Mouse (Mus musculus) heart, adult 8-10 months (tissue): ENCODE results near the gene Thegl. TPM values are rescaled to one million over a fixed set of nuclear protein-coding genes. Genes with fewer than 3 reads are reported as not detected.

ENCODE experiments used
- DNase-seq: peaks from one replicate; pipeline ENCODE4 v3.0.0; 2022; ENCODE audit warnings: low spot score
- total RNA-seq, 4 experiments: library from RNA; stranded (reverse); gene quantifications; 2 replicates each; pipeline ENCODE4 v1.2.4; 2022

The Thegl gene
- total RNA-seq, 4 experiments from 2014 or later = not detected

- DNase-seq = no peak
Observed at GRCm38 (mm10) chr5:77044362-77044761, 28.5 kb downstream of the Thegl start.

GRCm38 (mm10) chr5:77052616-77053015, 36.8 kb downstream of the Thegl start:
- DNase-seq = no peak

- no peak for DNase-seq
Observed at GRCm38 (mm10) chr5:77056881-77057440, 41.1 kb downstream of the Thegl start.

GRCm38 (mm10) chr5:77060363-77060762, 44.5 kb downstream of the Thegl start:
- no peak for DNase-seq

- peak; percentile 46 for DNase-seq
Observed at GRCm38 (mm10) chr5:77061372-77062038, 45.7 kb downstream of the Thegl start.

- no peak for DNase-seq
Observed at GRCm38 (mm10) chr5:77067321-77067720, 51.5 kb downstream of the Thegl start.

- DNase-seq = no peak
Observed at GRCm38 (mm10) chr5:77070987-77071386, 55.2 kb downstream of the Thegl start.

- DNase-seq = no peak
Observed at GRCm38 (mm10) chr5:77071626-77072025, 55.8 kb downstream of the Thegl start.

- DNase-seq = no peak
Observed at GRCm38 (mm10) chr5:77073794-77074193, 58.0 kb downstream of the Thegl start.

GRCm38 (mm10) chr5:77074914-77075313, 59.1 kb downstream of the Thegl start:
- peak; percentile 71 for DNase-seq

- DNase-seq = no peak
Observed at GRCm38 (mm10) chr5:77075951-77076350, 60.1 kb downstream of the Thegl start.

GRCm38 (mm10) chr5:77080761-77081160, 64.9 kb downstream of the Thegl start:
- peak; percentile 46 for DNase-seq

GRCm38 (mm10) chr5:77082735-77083134, 66.9 kb downstream of the Thegl start:
- DNase-seq = no peak

GRCm38 (mm10) chr5:77084418-77084817, 68.6 kb downstream of the Thegl start:
- DNase-seq = no peak

GRCm38 (mm10) chr5:77085753-77086450, 70.1 kb downstream of the Thegl start:
- DNase-seq = no peak

- no peak for DNase-seq
Observed at GRCm38 (mm10) chr5:77086541-77086940, 70.7 kb downstream of the Thegl start.

GRCm38 (mm10) chr5:77087122-77087521, 71.3 kb downstream of the Thegl start:
- DNase-seq = no peak

GRCm38 (mm10) chr5:77089294-77089693, 73.5 kb downstream of the Thegl start:
- DNase-seq = no peak

- no peak for DNase-seq
Observed at GRCm38 (mm10) chr5:77089901-77090300, 74.1 kb downstream of the Thegl start.

- peak; percentile 49 for DNase-seq
Observed at GRCm38 (mm10) chr5:77090521-77091096, 74.8 kb downstream of the Thegl start.

- DNase-seq = no peak
Observed at GRCm38 (mm10) chr5:77091923-77092322, 76.1 kb downstream of the Thegl start.

- DNase-seq = no peak
Observed at GRCm38 (mm10) chr5:77092531-77092930, 76.7 kb downstream of the Thegl start.

GRCm38 (mm10) chr5:77093961-77094360, 78.1 kb downstream of the Thegl start:
- no peak for DNase-seq
